Mouse (Mus musculus) embryonic facial prominence, embryonic 14.5 days (tissue): ENCODE measurements around the gene Qpct. TPM values are rescaled to one million over a fixed set of nuclear protein-coding genes. Genes with fewer than 3 reads are reported as not detected.

Source experiments
- ATAC-seq: fragments of 200-750 bp; cut with Nextera tagmentation; 2 replicates; pipeline ENCODE4 v1.8.0; 2017; ENCODE audit warnings: low read depth, moderate number of reproducible peaks, moderate TSS enrichment
- DNase-seq: peaks from one replicate; pipeline ENCODE4 v3.0.0-alpha.2; 2015; ENCODE audit warnings: low spot score
- H3K27ac ChIP-seq: fragments of 300-500 bp; sonication (generic); replicated peaks from 2 replicates; pipeline ENCODE4 v1.5.1; 2014; ENCODE audit warnings: low read depth, mild to moderate bottlenecking, low read length, moderate library complexity
- H3K27me3 ChIP-seq: fragments of 300-500 bp; sonication (generic); replicated peaks from 2 replicates; pipeline ENCODE4 v1.6.1; 2014; ENCODE audit warnings: low read length; ENCODE audit not compliant: control insufficient read depth, insufficient read depth
- H3K36me3 ChIP-seq: fragments of 300-500 bp; sonication (generic); 2 replicates; pipeline ENCODE4 v1.6.1; 2014; ENCODE audit warnings: low read length, mixed read lengths; ENCODE audit not compliant: control insufficient read depth, insufficient read depth
- H3K4me1 ChIP-seq: fragments of 300-500 bp; sonication (generic); 2 replicates; pipeline ENCODE4 v1.6.1; 2014; ENCODE audit warnings: antibody characterized with exemption, low read length; ENCODE audit not compliant: control insufficient read depth, insufficient read depth
- H3K4me2 ChIP-seq: fragments of 300-500 bp; sonication (generic); 2 replicates; pipeline ENCODE4 v1.6.1; 2014; ENCODE audit warnings: low read depth, mild to moderate bottlenecking, low read length, moderate library complexity, mixed read lengths
- H3K4me3 ChIP-seq: fragments of 300-500 bp; sonication (generic); 2 replicates; pipeline ENCODE4 v1.5.1; 2014; ENCODE audit warnings: low read depth, mild to moderate bottlenecking, low read length
- H3K9ac ChIP-seq: fragments of 300-500 bp; sonication (generic); 2 replicates; pipeline ENCODE4 v1.6.1; 2014; ENCODE audit warnings: low read depth, mild to moderate bottlenecking, low read length, moderate library complexity, mixed read lengths
- H3K9me3 ChIP-seq: fragments of 300-500 bp; sonication (generic); 2 replicates; pipeline ENCODE4 v1.6.1; 2016; ENCODE audit warnings: low read length; ENCODE audit not compliant: control insufficient read depth
- WGBS: fragments of 180-500 bp; shearing (Covaris S2); extraction: QIAGEN DNeasy Blood & Tissue Kit; methylation state at CpG from one replicate; pipeline ENCODE4 v1.1.7; 2014; 5-methylcytosine and 5-hydroxymethylcytosine counted together
- polyA plus RNA-seq: library from polyadenylated mRNA; unstranded; fragments of >200 nt; fragmentation: Nextera tagmentation; extraction: Ambion mirVana; gene quantifications from 2 replicates; pipeline ENCODE4 v1.2.1, GENCODE M21; 2014

The Qpct gene
- polyA plus RNA-seq, 1 experiment from 2014 or later: 18.1 TPM

DNA sequence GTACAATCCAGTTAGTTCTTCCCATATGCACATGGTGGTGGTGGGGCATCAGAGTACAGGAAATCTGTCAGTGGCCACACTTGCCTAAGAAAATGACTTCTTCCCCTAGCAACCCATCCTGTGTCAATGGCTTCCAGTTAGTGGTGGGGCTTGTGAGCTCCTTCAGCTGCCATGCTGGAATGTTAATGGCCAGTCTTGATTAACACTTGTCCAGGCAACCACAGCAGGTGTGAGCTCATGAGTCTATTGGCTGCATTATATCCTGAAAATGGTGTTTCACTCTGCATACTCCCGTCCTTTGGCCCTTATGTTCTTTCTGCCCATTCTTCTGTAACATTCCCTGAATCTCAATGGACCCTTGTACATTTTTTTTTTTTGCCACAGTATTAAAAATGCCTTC, 67.4 kb downstream of the Qpct start:
- H3K9ac ChIP-seq: no peak overlapping the region
- WGBS: 93% methylated on average over 1 of the region's 1 CpGs
- H3K36me3 ChIP-seq: no peaks in the 10 kb centered on the region
- no peaks in the 10 kb centered on the region for H3K4me1 ChIP-seq
- ATAC-seq (no peak), DNase-seq (no peak)
- H3K9me3 ChIP-seq: peaks cover 8% of the 10 kb centered on the region; the same call in 1 of the 2 replicates
- H3K27ac ChIP-seq: no peak overlapping the region
- no peak overlapping the region for H3K4me3 ChIP-seq
- H3K4me2 ChIP-seq: no peak overlapping the region
- H3K27me3 ChIP-seq: no peaks in the 10 kb centered on the region

DNA sequence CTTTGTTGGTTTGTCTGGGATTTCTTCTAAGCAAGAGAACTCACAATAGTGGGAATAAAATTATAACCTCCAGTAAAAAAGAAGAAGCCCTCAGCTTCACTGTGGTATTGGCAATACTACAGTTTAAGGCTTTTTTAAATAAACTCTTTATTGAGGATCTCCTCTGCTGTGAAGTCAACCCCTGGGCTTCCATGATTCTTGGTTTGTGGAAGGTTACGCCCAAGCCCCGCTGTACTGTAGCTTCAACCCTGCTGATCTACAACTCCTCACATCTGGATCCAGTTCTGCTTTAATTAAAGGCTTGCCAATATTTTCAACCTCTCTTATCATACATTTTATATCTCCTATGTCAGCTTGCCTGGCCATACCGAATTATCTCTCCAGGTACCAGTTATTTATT, 68.6 kb downstream of the Qpct start:
- H3K4me3 ChIP-seq: no peak overlapping the region
- H3K9me3 ChIP-seq: peaks cover 8% of the 10 kb centered on the region; the same call in 1 of the 2 replicates
- WGBS: 74% methylated on average over 3 of the region's 3 CpGs
- H3K36me3 ChIP-seq: no peaks in the 10 kb centered on the region
- H3K27me3 ChIP-seq: no peaks in the 10 kb centered on the region
- H3K4me2 ChIP-seq: no peak overlapping the region
- peak; percentile 64 for DNase-seq
- ATAC-seq: no peak
- H3K4me1 ChIP-seq: no peaks in the 10 kb centered on the region
- H3K9ac ChIP-seq: no peak overlapping the region
- H3K27ac ChIP-seq: no peak overlapping the region

DNA sequence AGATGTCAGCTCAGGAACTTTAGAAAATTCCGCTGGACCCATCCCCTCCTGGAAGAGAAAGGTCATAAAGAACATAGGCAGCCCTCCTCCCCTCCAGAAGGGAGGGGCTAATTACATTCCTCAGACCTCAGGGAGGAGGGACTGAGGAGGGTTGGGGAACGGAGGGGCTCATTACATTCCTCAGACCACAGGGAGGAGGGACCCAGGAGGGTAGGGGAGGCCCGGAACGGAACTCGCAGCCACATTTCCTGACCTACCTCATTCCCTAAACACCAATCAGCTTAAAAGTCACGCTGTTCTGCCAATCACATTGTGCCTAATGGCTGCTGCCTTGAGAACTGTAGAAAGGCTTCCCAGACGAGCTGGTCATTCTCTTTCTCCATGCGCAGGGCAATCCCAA, 82.0 kb downstream of the Qpct start:
- Histone ChIP-seq H3K27me3 (no peaks in the 10 kb centered on the region), H3K4me2 (no peak overlapping the region), H3K9me3 (no peaks in the 10 kb centered on the region), H3K27ac (no peak overlapping the region), H3K4me3 (no peak overlapping the region), H3K36me3 (no peaks in the 10 kb centered on the region), H3K4me1 (no peaks in the 10 kb centered on the region), H3K9ac (no peak overlapping the region)
- ATAC-seq (no peak), DNase-seq (peak; percentile 16)
- WGBS: 37% methylated on average over 8 of the region's 8 CpGs

DNA sequence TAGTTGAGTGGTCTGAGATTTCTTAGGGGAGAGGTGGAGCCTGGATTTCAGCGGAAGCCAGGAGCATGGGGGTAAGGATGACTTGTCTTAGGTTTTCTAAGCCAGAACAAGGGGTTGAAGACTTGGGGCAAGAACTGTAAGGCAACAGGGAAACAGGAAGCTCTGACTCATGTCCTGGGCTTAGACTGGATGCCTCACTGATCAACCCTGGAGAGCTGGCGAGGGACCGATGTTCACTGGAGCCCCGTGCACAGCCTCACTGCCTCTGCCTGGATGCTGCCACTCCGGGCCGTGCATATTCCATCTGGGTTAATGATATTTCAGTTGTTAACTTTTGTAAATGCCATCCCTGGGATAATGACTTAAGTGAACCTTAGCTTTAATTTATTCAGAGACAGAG, 84.1 kb downstream of the Qpct start:
- no peaks in the 10 kb centered on the region for H3K9me3 ChIP-seq
- H3K27ac ChIP-seq: no peak overlapping the region
- H3K4me3 ChIP-seq: no peak overlapping the region
- WGBS: 86% methylated on average over 6 of the region's 6 CpGs
- no peak for DNase-seq
- H3K9ac ChIP-seq: no peak overlapping the region
- ATAC-seq: no peak
- no peak overlapping the region for H3K4me2 ChIP-seq
- H3K36me3 ChIP-seq: no peaks in the 10 kb centered on the region
- H3K27me3 ChIP-seq: no peaks in the 10 kb centered on the region
- H3K4me1 ChIP-seq: no peaks in the 10 kb centered on the region

DNA sequence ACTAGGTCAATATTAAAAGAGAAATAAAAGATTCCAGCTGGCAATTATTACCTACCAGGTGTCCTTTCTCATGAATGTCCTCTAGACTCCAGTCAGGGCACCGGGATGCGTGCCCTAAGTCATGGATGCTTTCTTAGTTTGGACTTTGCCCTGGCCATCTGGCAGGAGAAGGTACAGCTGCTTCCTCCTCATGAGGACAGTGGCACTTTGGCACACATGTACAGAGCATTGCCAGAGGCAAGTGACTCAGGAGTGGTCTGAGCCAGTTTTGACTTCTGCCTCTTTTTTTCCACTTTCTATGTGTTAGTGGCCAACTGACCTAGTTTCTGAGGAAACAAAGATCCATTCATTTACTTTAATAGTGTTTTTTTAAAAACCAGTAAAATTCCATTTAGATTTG, 84.7 kb downstream of the Qpct start:
- H3K27ac ChIP-seq: no peak overlapping the region
- H3K4me2 ChIP-seq: no peak overlapping the region
- ATAC-seq: no peak
- H3K36me3 ChIP-seq: no peaks in the 10 kb centered on the region
- 83% methylated on average over 2 of the region's 2 CpGs for WGBS
- no peak for DNase-seq
- H3K27me3 ChIP-seq: no peaks in the 10 kb centered on the region
- no peaks in the 10 kb centered on the region for H3K9me3 ChIP-seq
- H3K4me3 ChIP-seq: no peak overlapping the region
- no peaks in the 10 kb centered on the region for H3K4me1 ChIP-seq
- H3K9ac ChIP-seq: no peak overlapping the region

Other genes starting within 250 kb of the Qpct start
- gene Heatr5b, start 216.5 kb upstream of the Qpct start, polyA plus RNA-seq: 12.4 and 14.6 TPM in 2 replicates
- 38.5 and 40.5 TPM in 2 replicates for gene Gpatch11, start 216.3 kb upstream of the Qpct start, polyA plus RNA-seq
- gene Eif2ak2, start 169.3 kb upstream of the Qpct start, polyA plus RNA-seq: 6.8 and 8.0 TPM in 2 replicates
- 0.22 and 0.75 TPM in 2 replicates for gene Sult6b1, start 144.9 kb upstream of the Qpct start, polyA plus RNA-seq
- 95.6 and 96.4 TPM in 2 replicates for gene Cebpzos, start 135.4 kb upstream of the Qpct start, polyA plus RNA-seq
- 53.3 and 54.7 TPM in 2 replicates for gene Cebpz, start 114.8 kb upstream of the Qpct start, polyA plus RNA-seq
- gene Ndufaf7, start 114.8 kb upstream of the Qpct start, polyA plus RNA-seq: 49.0 and 52.5 TPM in 2 replicates
- 42.3 and 49.2 TPM in 2 replicates for gene Prkd3, start 31.1 kb upstream of the Qpct start, polyA plus RNA-seq